Mouse (Mus musculus): ENCODE measurements around the gene Gng13.
A peak's percentile ranks its signal among the peaks of the same experiment; 100 is the strongest.

GRCm38 (mm10) chr17:25698446-25698845, 18.5 kb upstream of the Gng13 start:
- TF ChIP-seq POLR2A (IDR thresholded peaks at IDR 0.05; ENCODE audit: insufficient read depth, low read depth, low read length), result no peak
- TF ChIP-seq CTCF (IDR thresholded peaks at IDR 0.05), result peak; percentile 94
